Mouse (Mus musculus): ENCODE results near the gene Pigl. TPM values are rescaled to one million over a fixed set of nuclear protein-coding genes. Genes with fewer than 3 reads are reported as not detected.

The Pigl gene
- polyA plus RNA-seq, 1 experiment from 2014 or later, result 7.9 TPM

DNA sequence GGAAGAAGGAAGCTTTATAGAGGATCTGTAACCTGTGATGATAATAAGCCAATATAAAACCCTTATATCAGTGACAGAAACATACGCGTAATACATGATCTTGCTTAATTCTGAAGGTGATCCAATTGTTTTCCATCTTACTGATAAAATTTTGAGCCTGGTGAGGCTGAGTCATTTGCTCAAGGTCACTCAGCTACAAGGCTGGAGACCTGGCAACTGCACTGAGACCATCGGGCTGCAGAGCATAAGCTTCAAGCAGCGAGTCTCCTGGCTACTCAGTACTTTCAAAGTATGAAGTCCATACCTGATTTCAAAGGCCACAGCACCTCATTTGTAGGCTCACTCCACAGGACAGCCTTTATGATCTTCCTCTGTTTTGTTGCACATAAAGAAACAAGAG is 17.9 kb downstream of the Pigl start:
- WGBS (ENCODE audit: insufficient replicate concordance), result 88% methylated on average over 4 of the region's 4 CpGs
- no peak for ATAC-seq
- Histone ChIP-seq H3K4me3 (no peak overlapping the region), H3K36me3 (peaks cover 3% of the 10 kb centered on the region; the same call in 1 of the 2 replicates), H3K27ac (no peak overlapping the region), H3K4me2 (no peak overlapping the region), H3K27me3 (replicated peaks) (no peaks in the 10 kb centered on the region), H3K4me1 (0 out of 2 replicates have a peak, but pooled peaks cover 9% of the 10 kb centered on the region), H3K9ac (no peak overlapping the region), H3K9me3 (replicated peaks) (no peaks in the 10 kb centered on the region)

DNA sequence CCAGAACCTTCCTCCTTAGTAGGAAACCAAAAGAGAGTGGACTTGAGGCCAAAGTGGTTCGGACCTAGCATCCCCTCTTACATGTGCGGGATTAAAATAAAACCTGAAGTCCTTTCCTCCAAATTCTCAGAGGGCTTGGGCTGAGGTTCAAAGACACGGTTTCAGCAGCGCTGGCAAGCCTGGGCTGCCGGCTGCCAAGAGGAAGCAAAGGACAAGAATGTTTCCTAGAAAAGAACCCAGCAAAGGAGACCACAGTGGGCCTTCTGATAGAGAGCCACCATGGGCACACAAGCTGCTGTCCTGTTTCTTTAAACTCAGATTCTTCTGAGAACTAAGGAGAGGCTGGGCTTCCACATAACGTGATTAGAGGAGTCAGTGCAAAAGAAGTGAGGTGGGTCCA is 20.7 kb downstream of the Pigl start:
- H3K9ac ChIP-seq, result no peak overlapping the region
- peaks cover 3% of the 10 kb centered on the region; the same call in 1 of the 2 replicates for H3K36me3 ChIP-seq
- no peaks in the 10 kb centered on the region for H3K9me3 ChIP-seq (replicated peaks)
- no peaks in the 10 kb centered on the region for H3K27me3 ChIP-seq (replicated peaks)
- ATAC-seq, result no peak
- H3K4me1 ChIP-seq, result 0 out of 2 replicates have a peak, but pooled peaks cover 5% of the 10 kb centered on the region
- no peak overlapping the region for H3K4me3 ChIP-seq
- no peak overlapping the region for H3K27ac ChIP-seq
- 61% methylated on average over 6 of the region's 6 CpGs for WGBS (ENCODE audit: insufficient replicate concordance)
- no peak overlapping the region for H3K4me2 ChIP-seq

DNA sequence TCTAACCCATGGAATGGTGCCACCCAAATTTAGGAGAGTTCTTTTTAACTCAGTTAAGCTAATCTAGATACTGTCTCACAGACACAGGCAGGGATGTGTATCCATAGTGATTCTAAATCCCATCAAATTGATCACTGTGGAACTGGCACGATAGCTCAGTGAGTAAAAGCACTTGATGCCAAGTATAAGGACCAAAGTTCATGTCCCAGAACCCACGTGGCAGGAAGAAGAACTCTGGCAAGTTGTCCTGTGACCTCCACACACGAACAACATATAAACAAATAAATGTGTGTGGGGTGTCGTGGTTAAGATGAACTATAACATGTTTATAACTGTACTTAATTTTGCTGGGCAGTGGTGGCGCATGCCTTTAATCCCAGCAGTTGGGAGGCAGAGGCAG is 21.3 kb downstream of the Pigl start:
- WGBS (ENCODE audit: insufficient replicate concordance), result 81% methylated on average over 5 of the region's 5 CpGs

DNA sequence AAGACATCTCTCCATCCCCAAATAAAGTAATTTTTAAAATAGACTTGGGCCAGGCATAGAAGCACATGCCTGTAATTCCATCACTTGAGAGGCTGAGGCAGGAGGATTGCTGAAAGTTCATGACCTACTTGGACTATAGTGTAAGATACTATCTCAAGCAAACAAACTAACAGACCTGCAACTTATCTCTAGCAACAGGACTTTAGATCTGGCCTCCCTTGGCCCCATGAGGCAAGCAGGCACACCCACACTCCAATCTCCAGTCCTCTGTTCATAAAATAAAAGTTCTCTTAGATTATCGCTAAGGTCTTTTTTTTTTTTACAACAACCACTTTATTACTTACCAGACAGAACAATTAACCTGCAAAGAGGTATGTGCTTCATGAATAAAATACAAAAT is 28.7 kb downstream of the Pigl start:
- H3K27ac ChIP-seq, result no peak overlapping the region; the same call in 1 of the 2 replicates
- no peaks in the 10 kb centered on the region for H3K9me3 ChIP-seq (replicated peaks)
- peak overlapping the region; percentile 5; the same call in 1 of the 2 replicates for H3K4me2 ChIP-seq
- H3K4me1 ChIP-seq, result peaks cover 24% of the 10 kb centered on the region
- H3K27me3 ChIP-seq (replicated peaks), result no peaks in the 10 kb centered on the region
- ATAC-seq, result peak; percentile 58; the same call in 1 of the 2 replicates
- WGBS (ENCODE audit: insufficient replicate concordance), result 49% methylated on average over 1 of the region's 1 CpGs
- no peak overlapping the region for H3K4me3 ChIP-seq
- no peaks in the 10 kb centered on the region for H3K36me3 ChIP-seq
- H3K9ac ChIP-seq, result no peak overlapping the region

More for the DNA sequence above, 21.3 kb downstream of the Pigl start:
- Histone ChIP-seq H3K27me3 (replicated peaks) (no peaks in the 10 kb centered on the region), H3K36me3 (no peaks in the 10 kb centered on the region), H3K9me3 (replicated peaks) (no peaks in the 10 kb centered on the region), H3K27ac (no peak overlapping the region), H3K4me3 (no peak overlapping the region), H3K9ac (no peak overlapping the region), H3K4me1 (0 out of 2 replicates have a peak, but pooled peaks cover 5% of the 10 kb centered on the region), H3K4me2 (no peak overlapping the region)
- ATAC-seq, result no peak

DNA sequence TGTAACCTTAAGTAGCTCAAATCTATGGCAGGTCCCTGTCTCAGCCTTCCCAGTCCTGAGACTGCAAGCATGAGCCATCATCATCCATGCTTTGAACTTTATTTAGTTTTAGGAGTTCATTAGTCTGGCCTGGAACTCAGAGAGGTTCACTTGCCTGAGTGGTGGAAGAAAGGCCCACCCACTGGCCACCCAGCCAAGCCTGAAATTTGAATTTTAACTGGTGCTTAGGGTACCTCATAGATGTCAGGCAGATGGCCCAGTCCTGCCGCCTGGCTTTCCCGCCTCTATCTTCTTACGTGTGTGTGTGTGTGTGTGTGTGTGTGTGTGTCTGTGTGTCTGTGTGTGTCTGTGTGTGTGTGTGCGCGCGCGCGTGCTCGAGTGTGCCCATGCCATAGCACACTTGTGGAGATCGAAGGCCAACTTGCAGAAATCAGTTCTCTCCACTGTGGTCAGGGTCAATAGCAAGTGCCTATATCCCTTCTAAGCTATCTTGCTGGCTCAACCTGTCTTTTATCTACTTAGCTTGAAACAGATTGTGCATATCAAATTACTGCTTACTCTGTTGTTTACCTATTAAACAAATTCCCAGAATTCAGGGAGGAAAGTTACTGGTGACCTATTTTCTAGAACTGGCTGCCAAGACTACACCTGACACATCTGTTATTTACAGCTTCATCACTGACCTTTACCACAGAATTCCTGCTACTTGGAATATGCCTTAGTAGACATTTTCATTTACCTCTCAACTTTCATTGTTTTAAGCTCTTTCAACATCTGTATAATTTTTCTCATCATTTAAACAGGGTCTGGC is 29.5 kb downstream of the Pigl start:
- no peak for ATAC-seq
- Histone ChIP-seq H3K36me3 (no peaks in the 10 kb centered on the region), H3K4me1 (peaks cover 24% of the 10 kb centered on the region), H3K27me3 (replicated peaks) (no peaks in the 10 kb centered on the region), H3K9me3 (replicated peaks) (no peaks in the 10 kb centered on the region), H3K4me2 (no peak overlapping the region), H3K27ac (no peak overlapping the region), H3K9ac (no peak overlapping the region), H3K4me3 (no peak overlapping the region)
- WGBS (ENCODE audit: insufficient replicate concordance), result 92% methylated on average over 10 of the region's 10 CpGs

DNA sequence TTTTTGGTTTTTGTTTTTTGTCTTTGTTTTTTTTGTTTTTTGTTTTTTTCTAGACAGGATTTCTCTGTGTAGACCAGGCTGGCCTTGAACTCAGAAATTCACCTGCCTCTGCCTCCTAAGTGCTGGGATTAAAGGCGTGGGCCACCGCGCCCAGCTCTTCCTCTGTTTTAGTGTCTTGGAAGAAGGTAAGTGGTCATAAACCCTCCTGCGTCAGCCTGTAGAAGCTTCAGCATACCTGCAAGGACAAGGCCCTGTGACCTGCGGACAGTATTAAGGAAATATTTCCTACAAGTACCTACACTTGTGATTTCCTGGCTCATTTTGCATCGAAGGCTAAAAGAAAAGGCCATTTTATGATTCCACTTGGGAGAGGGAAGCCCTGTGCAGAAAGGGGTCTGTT is 35.4 kb downstream of the Pigl start:
- no peak overlapping the region for H3K27ac ChIP-seq
- no peak for ATAC-seq
- H3K36me3 ChIP-seq, result no peaks in the 10 kb centered on the region
- no peaks in the 10 kb centered on the region for H3K9me3 ChIP-seq (replicated peaks)
- no peak overlapping the region for H3K9ac ChIP-seq
- H3K4me3 ChIP-seq, result no peak overlapping the region
- H3K27me3 ChIP-seq (replicated peaks), result no peaks in the 10 kb centered on the region
- WGBS (ENCODE audit: insufficient replicate concordance), result 85% methylated on average over 6 of the region's 6 CpGs
- peaks cover 35% of the 10 kb centered on the region for H3K4me1 ChIP-seq
- no peak overlapping the region for H3K4me2 ChIP-seq

DNA sequence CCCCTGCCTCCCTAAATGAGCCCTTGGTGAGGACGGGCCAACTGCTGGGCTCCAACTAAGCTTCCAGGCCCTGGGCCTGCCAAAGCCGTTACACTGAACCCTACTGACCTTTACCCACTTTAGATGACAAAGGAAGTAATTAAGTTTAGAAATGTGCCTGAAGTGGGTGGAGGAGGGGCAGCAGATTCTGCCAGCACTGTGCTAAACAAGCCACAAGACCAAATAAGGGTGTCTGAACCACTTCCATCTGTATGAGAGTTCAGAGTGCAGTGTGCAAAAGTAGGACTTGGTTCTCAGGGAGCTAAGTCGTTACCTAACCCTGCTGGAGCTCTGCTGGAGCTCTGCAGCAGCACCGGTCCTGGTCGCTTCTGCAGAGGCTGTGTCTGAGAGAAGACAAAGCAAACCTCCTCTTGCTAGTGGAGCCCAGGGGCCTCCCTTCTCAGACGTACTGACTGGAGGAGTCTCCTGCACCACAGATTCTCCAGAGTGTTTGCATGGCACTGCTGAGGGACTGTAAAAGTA is 36.6 kb downstream of the Pigl start:
- Histone ChIP-seq H3K4me1 (peaks cover 35% of the 10 kb centered on the region), H3K4me2 (peak overlapping the region; percentile 20; the same call in 1 of the 2 replicates), H3K27me3 (replicated peaks) (no peaks in the 10 kb centered on the region), H3K36me3 (no peaks in the 10 kb centered on the region), H3K9me3 (replicated peaks) (no peaks in the 10 kb centered on the region), H3K9ac (no peak overlapping the region), H3K27ac (peak overlapping the region; percentile 72), H3K4me3 (no peak overlapping the region)
- ATAC-seq, result peak; percentile 67
- 21% methylated on average over 6 of the region's 6 CpGs for WGBS (ENCODE audit: insufficient replicate concordance)

DNA sequence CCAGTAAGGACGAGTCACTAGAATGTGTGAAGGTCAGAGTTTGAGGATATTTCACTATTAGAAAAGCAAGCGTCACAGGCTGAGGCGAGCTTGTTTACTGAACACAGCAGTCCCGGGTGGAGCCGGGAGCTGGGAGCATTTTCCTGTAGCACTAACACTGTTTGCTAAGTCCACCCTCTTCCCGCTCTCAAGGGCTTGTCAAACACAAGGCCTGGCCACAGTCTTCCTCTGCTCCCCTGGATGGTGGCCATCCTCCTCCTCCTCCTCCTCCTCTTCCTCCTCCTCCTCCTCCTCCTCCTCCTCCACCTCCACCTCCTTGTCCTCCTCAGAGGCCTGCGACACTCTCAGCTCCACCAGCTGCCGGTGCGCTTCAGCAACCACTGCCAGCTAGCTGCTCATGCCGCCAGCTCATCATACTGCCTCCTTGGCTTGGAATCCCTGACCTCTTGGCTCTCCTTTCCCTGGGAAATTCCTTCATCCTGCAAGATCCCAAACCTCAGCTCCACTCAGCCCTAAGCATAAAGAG is 37.1 kb downstream of the Pigl start:
- peak overlapping the region; percentile 20; the same call in 1 of the 2 replicates for H3K4me2 ChIP-seq
- peak; percentile 57 for ATAC-seq

DNA sequence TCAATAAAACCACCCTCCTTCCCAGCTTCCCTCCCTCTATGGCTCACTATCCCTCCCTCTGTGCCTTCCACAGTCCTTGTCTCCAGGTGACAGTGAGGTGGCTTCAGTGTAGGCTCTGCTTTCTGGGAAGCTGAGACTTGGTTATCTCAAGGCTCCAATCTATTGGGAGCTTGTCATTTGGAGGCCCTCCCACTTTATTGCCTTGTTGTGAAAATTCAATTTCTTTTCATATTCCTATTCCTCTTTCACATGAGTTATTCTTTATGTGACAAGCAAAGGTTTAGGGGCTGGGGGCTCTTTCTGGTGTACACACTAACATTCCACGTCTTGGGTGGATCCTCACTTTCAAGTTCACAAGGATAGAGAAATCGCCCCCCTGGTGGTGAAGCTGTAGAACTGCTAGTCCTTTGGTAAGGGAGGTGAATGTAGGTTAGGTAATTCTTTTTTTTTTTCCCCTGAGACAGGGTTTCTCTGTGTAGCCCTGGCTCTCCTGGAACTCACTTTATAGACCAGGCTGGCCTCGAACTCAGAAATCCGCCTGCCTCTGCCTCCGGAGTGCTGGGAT is 38.0 kb downstream of the Pigl start:
- Histone ChIP-seq H3K36me3 (no peaks in the 10 kb centered on the region), H3K9me3 (replicated peaks) (no peaks in the 10 kb centered on the region), H3K4me3 (no peak overlapping the region), H3K9ac (no peak overlapping the region), H3K27ac (no peak overlapping the region), H3K27me3 (replicated peaks) (no peaks in the 10 kb centered on the region), H3K4me2 (no peak overlapping the region; the same call in 1 of the 2 replicates), H3K4me1 (peaks cover 31% of the 10 kb centered on the region)
- peak; percentile 15; the same call in 1 of the 2 replicates for ATAC-seq
- 39% methylated on average over 5 of the region's 5 CpGs for WGBS (ENCODE audit: insufficient replicate concordance)

More for the DNA sequence above, 37.1 kb downstream of the Pigl start:
- Histone ChIP-seq H3K27ac (peak overlapping the region; percentile 72), H3K9me3 (replicated peaks) (no peaks in the 10 kb centered on the region), H3K36me3 (no peaks in the 10 kb centered on the region), H3K27me3 (replicated peaks) (no peaks in the 10 kb centered on the region), H3K4me1 (peaks cover 35% of the 10 kb centered on the region), H3K4me3 (no peak overlapping the region), H3K9ac (no peak overlapping the region)
- 61% methylated on average over 9 of the region's 10 CpGs for WGBS (ENCODE audit: insufficient replicate concordance)

DNA sequence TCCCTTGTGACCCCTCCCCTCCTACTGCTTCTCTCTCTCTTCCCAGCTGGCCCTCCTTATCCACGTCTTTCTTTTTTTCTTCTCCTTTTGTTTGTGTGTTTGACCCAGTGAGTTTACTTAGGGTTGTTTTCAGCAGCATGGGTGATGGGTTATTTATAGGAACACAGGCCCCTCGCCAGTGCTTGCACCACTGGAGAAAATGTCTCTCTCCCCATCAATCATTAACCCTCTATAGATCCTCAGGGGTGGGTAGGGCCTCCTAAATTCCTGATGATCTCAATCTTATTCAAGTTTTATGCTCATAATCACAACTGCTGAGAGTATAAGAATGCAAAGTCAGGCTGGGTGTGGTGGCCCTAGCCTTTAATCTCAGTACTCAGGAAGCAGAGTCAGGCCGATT is 38.9 kb downstream of the Pigl start:
- H3K9ac ChIP-seq, result no peak overlapping the region
- WGBS (ENCODE audit: insufficient replicate concordance), result 60% methylated on average over 3 of the region's 3 CpGs
- no peaks in the 10 kb centered on the region for H3K36me3 ChIP-seq
- H3K4me3 ChIP-seq, result no peak overlapping the region
- H3K27me3 ChIP-seq (replicated peaks), result no peaks in the 10 kb centered on the region
- H3K9me3 ChIP-seq (replicated peaks), result no peaks in the 10 kb centered on the region
- no peak for ATAC-seq
- H3K27ac ChIP-seq, result no peak overlapping the region
- H3K4me2 ChIP-seq, result no peak overlapping the region
- H3K4me1 ChIP-seq, result peaks cover 31% of the 10 kb centered on the region

DNA sequence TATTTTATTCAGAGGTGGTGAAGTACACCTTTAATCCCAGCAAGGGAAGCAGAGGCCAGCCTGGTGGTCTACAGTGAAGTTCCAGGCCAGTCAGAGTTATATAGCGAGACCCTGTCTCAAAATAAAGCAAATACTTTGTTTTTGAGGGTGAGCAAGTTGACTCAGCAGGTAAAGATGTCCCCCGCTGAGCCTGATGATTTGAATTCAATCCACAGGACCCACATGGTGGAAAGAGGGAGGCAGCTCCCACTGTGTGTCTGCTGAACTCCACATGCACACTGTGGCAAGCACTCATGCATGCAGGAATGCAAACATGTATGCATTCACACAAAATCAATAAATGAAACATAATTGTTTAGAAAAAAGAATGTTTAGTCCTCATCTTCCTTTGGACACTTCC is 40.5 kb downstream of the Pigl start:
- 83% methylated on average over 2 of the region's 2 CpGs for WGBS (ENCODE audit: insufficient replicate concordance)
- H3K9me3 ChIP-seq (replicated peaks), result no peaks in the 10 kb centered on the region
- no peak overlapping the region for H3K4me2 ChIP-seq
- no peak overlapping the region for H3K4me3 ChIP-seq
- H3K36me3 ChIP-seq, result no peaks in the 10 kb centered on the region
- no peaks in the 10 kb centered on the region for H3K27me3 ChIP-seq (replicated peaks)
- no peak overlapping the region for H3K9ac ChIP-seq
- no peak for ATAC-seq
- peaks cover 31% of the 10 kb centered on the region for H3K4me1 ChIP-seq
- H3K27ac ChIP-seq, result no peak overlapping the region

DNA sequence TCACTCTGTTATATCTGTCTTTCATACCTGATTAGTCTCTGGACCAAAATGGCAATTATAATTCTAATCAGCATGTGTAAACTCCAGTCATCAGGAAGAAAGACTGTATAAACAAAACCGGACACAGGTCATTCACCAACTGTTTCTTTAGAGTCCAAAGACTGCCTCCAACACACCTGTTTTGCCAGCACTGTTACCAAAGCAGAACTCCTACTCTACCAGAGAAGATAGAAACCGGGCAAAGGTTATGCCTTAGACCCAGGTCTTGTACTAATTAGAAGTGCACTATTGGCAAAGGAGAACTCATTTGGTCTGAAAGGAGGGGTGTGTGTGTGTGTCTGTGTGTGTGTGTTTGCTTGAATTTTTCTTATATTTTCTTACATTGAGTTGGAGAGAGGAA is 42.3 kb downstream of the Pigl start:
- Histone ChIP-seq H3K4me2 (no peak overlapping the region), H3K9ac (no peak overlapping the region), H3K4me3 (no peak overlapping the region), H3K27ac (no peak overlapping the region), H3K9me3 (replicated peaks) (no peaks in the 10 kb centered on the region), H3K4me1 (peaks cover 17% of the 10 kb centered on the region), H3K36me3 (no peaks in the 10 kb centered on the region), H3K27me3 (replicated peaks) (no peaks in the 10 kb centered on the region)
- ATAC-seq, result no peak
- 67% methylated on average over 2 of the region's 2 CpGs for WGBS (ENCODE audit: insufficient replicate concordance)

All from liver, embryonic 12.5 days (tissue).